Mouse (Mus musculus) small intestine, adult 2 months (tissue): ENCODE measurements around the gene Tmem268.

ENCODE experiments used
- CTCF ChIP-seq: fragments of 200-500 bp; IDR thresholded peaks from 2 replicates; pipeline ENCODE4 v1.5.1; 2012; ENCODE audit warnings: low read depth, mild to moderate bottlenecking, control low read depth, inconsistent platforms, low read length, moderate library complexity, mixed read lengths; ENCODE audit not compliant: insufficient replicate concordance, insufficient read length; ENCODE audit errors: extremely low read depth
- POLR2A ChIP-seq: fragments of 200-500 bp; IDR thresholded peaks from 2 replicates; pipeline ENCODE4 v1.6.1; 2012; ENCODE audit warnings: low read depth, mild to moderate bottlenecking, control low read depth, inconsistent platforms, low read length, moderate library complexity

DNA sequence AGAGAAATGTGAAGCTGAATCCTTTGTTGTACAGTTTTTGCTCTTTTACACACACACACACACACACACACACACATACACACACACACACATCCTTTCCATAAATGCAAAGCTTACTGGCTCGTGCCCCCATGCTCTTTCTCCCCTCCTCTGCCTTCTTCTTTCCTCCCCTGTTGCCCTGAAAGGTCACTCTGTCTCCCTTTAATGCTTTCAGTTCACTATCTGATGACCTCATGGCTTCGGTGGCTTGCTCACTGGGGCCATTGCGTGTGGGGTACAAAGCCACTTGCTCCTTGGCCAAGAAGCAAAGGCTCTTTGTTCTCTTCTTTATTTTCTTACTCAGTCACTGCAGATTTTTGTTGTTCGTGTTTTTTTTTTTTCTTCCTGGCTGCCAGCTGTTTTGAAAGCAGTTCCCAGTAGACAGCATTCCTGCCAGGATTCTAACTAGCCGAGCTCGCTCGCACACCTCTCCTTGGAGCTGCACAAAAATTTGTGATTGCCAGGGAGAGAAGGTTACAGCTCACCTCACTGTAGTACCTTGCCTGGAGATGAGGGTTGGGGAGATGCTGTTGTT lies 11.7 kb downstream of the Tmem268 start:
- TF ChIP-seq POLR2A (no peak), CTCF (no peak)
